Mouse (Mus musculus) ES-E14 (cell line): ENCODE data around the gene Ercc2. TPM values are rescaled to one million over a fixed set of nuclear protein-coding genes. Genes with fewer than 3 reads are reported as not detected.

Experiments
- DNase-seq: peaks from one replicate; pipeline ENCODE4 v3.0.0-alpha.2; 2013; ENCODE audit warnings: low read depth, low spot score
- H3K27ac ChIP-seq: 2 replicates; pipeline ENCODE4 v1.5.1; 2012; ENCODE audit warnings: low read depth, mild to moderate bottlenecking, low read length, moderate library complexity, mixed read lengths; ENCODE audit not compliant: poor library complexity, insufficient read depth, severe bottlenecking
- H3K36me3 ChIP-seq: 2 replicates; pipeline ENCODE4 v1.6.1; 2012; ENCODE audit warnings: mild to moderate bottlenecking, low read length, moderate library complexity, mixed read lengths; ENCODE audit not compliant: control insufficient read depth, poor library complexity, insufficient read depth, severe bottlenecking
- H3K4me1 ChIP-seq, 2 experiments: fragments of 150-350 bp in 1 of 2; sonication (generic) in 1 of 2; 2 replicates each; pipeline ENCODE4 v1.6.1; 2012; ENCODE audit warnings: low read length in 2 of 2, mild to moderate bottlenecking in 1 of 2, mixed read lengths in 1 of 2; ENCODE audit not compliant: control insufficient read depth in 2 of 2, insufficient read depth in 2 of 2, poor library complexity in 1 of 2
- H3K4me3 ChIP-seq, 2 experiments: fragments of 150-350 bp in 1 of 2; sonication (generic) in 1 of 2; 2 replicates each; pipeline ENCODE4 v1.5.1; 2012; ENCODE audit warnings: low read length in 2 of 2, low read depth in 1 of 2, mild to moderate bottlenecking in 1 of 2, mixed read lengths in 1 of 2; ENCODE audit not compliant: insufficient read depth in 1 of 2, poor library complexity in 1 of 2, severe bottlenecking in 1 of 2
- H3K9ac ChIP-seq: 2 replicates; pipeline ENCODE4 v1.6.1; 2012; ENCODE audit warnings: low read depth, mild to moderate bottlenecking, low read length, mixed read lengths; ENCODE audit not compliant: poor library complexity, insufficient read depth, severe bottlenecking
- H3K9me3 ChIP-seq: fragments of 150-350 bp; sonication (generic); 2 replicates; pipeline ENCODE4 v1.6.1; 2012; ENCODE audit warnings: low read depth, mild to moderate bottlenecking, low read length; ENCODE audit not compliant: control insufficient read depth, insufficient read depth
- CHD2 ChIP-seq: IDR thresholded peaks from 2 replicates; pipeline ENCODE4 v1.6.1; 2014; ENCODE audit warnings: mild to moderate bottlenecking, low read depth, low read length, inconsistent platforms
- HCFC1 ChIP-seq: IDR thresholded peaks from 2 replicates; pipeline ENCODE4 v1.6.1; 2012; ENCODE audit warnings: low read length, inconsistent platforms, borderline replicate concordance; ENCODE audit not compliant: insufficient read depth
- MAFK ChIP-seq: IDR thresholded peaks from 2 replicates; pipeline ENCODE4 v1.6.1; 2014; ENCODE audit warnings: mild to moderate bottlenecking, low read depth, low read length, inconsistent platforms; ENCODE audit not compliant: insufficient read depth
- ZC3H11A ChIP-seq: IDR thresholded peaks from 2 replicates; pipeline ENCODE4 v1.6.1; 2012; ENCODE audit warnings: low read depth, mild to moderate bottlenecking, inconsistent platforms, low read length, borderline replicate concordance
- ZNF384 ChIP-seq: IDR thresholded peaks from 2 replicates; pipeline ENCODE4 v1.6.1; 2012; ENCODE audit warnings: low read depth, low read length, inconsistent platforms
- in situ Hi-C, 2 experiments: fragments of 600-800 bp; cut with MboI; formaldehyde crosslinking; loops; one replicate each; pipeline ENCODE4 v1.15.1; 2025; ENCODE audit warnings: low sequenced_read_pairs in 2 of 2, inconsistent platforms in 1 of 2; ENCODE audit not compliant: unreplicated experiment in 2 of 2
- total RNA-seq: library from RNA; depleted of rRNA; stranded (reverse); fragments of 300-350 nt; gene quantifications from 2 replicates; pipeline ENCODE4 v1.2.3, GENCODE M21; 2012

The Ercc2 gene
- total RNA-seq, 1 experiment: 38.8 TPM

DNA sequence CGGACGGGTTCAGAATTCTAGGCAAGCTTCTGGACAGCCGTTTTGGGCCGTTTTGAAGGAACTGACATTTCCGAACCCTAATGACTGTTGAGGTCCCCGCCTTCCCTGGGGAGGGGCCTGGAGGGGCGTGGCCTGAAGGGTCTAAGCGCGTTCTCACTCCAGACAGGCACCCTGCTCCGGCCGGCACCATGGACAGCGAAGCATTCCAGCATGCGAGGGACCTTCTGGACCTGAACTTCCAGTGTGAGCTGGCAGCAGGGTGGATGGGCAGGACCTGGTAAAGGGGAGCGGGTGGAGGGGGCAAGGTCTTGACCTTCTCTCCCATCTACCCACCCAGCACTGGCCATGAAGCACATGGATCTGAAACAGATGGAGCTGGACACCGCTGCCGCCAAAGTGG lies 13.4 kb upstream of the Ercc2 start:
- no peak for DNase-seq
- H3K4me3 ChIP-seq: no peak overlapping the region
- in situ Hi-C loops: no loop called here

GRCm38 (mm10) chr7:19369823-19370425 lies 11.9 kb upstream of the Ercc2 start:
- TF ChIP-seq MAFK (no peak), ZNF384 (no peak), CHD2 (no peak), ZC3H11A (no peak), HCFC1 (no peak)
- Histone ChIP-seq H3K4me3 (peak overlapping the region; percentile 45 to 53; a peak in 3 of 4 replicates), H3K27ac (no peak overlapping the region), H3K9me3 (no peaks in the 10 kb centered on the region), H3K36me3 (no peaks in the 10 kb centered on the region), H3K4me1 (peaks cover 0 to 2% of the 10 kb centered on the region in 2 experiments; a peak in 1 of 4 replicates), H3K9ac (peak overlapping the region; percentile 33; the same call in 1 of the 2 replicates)
- DNase-seq: no peak
- in situ Hi-C loops: no loop called here

More for the DNA sequence above, 13.4 kb upstream of the Ercc2 start:
- no peak overlapping the region for H3K27ac ChIP-seq
- H3K9ac ChIP-seq: no peak overlapping the region
- H3K9me3 ChIP-seq: no peaks in the 10 kb centered on the region
- H3K36me3 ChIP-seq: no peaks in the 10 kb centered on the region
- TF ChIP-seq MAFK (no peak), ZNF384 (no peak), ZC3H11A (no peak), CHD2 (no peak), HCFC1 (no peak)
- peaks cover under 1 to 5% of the 10 kb centered on the region in 2 experiments; a peak in 2 of 4 replicates for H3K4me1 ChIP-seq

DNA sequence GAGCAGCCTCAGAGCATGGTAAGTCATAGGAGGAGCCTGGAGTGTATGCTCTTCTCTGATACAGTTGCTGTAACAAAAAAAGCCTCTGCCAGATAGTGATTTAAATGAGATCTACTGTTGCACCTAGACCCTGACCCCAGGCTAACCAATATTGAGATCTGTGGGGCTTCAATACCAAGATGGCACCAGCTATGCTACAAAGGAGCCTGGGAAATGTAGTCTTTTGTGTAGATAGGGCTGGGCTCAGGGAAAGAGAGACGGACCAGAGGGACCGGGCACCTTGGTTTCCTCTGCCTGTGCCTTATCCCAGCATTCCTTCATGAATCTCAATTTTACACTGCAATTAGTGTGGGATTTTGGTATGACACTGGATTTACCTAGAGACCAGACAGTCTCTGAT lies 8.4 kb upstream of the Ercc2 start:
- in situ Hi-C loops: no loop called here
- Histone ChIP-seq H3K36me3 (no peaks in the 10 kb centered on the region; the same call in 1 of the 2 replicates), H3K4me3 (no peak overlapping the region), H3K9ac (no peak overlapping the region), H3K4me1 (peaks cover 0 to 9% of the 10 kb centered on the region in 2 experiments; a peak in 1 of 4 replicates), H3K9me3 (no peaks in the 10 kb centered on the region), H3K27ac (no peak overlapping the region)
- TF ChIP-seq HCFC1 (peak; percentile 90), ZC3H11A (no peak)
- no peak for DNase-seq

GRCm38 (mm10) chr7:19375368-19375767 lies 6.4 kb upstream of the Ercc2 start:
- Histone ChIP-seq H3K27ac (no peak overlapping the region), H3K4me1 (peaks cover 0 to 7% of the 10 kb centered on the region in 2 experiments; a peak in 1 of 4 replicates), H3K4me3 (peak overlapping the region; percentile 36 to 69; a peak in 3 of 4 replicates), H3K36me3 (no peaks in the 10 kb centered on the region; the same call in 1 of the 2 replicates), H3K9me3 (no peaks in the 10 kb centered on the region), H3K9ac (peak overlapping the region; percentile 54; the same call in 1 of the 2 replicates)
- TF ChIP-seq ZC3H11A (no peak), MAFK (no peak), ZNF384 (no peak), CHD2 (no peak), HCFC1 (no peak)
- DNase-seq: no peak
- in situ Hi-C loops: no loop called here

DNA sequence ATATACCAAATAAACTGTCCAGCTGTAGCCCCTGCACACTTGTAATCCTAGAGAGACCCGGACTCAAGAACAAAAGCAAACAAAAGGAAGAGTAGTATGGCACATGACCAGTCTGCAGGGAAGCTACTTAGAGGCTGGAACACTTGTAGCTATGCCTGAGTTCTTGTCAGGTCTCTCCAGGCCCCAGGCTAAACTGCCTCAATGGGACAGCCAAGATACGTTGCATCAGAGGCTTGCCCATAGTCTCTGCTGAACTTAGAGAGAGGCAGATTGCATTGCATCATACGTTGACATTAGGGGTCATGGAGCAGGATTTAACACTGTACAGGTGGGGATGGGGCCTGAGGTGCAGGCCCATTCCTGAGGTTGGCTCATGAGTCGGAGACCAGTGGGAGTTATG lies 5.8 kb upstream of the Ercc2 start:
- Histone ChIP-seq H3K36me3 (no peaks in the 10 kb centered on the region; the same call in 1 of the 2 replicates), H3K4me1 (peaks cover 0 to 7% of the 10 kb centered on the region in 2 experiments; a peak in 1 of 4 replicates), H3K4me3 (no peak overlapping the region; a peak in 1 of 4 replicates), H3K27ac (no peak overlapping the region), H3K9me3 (no peaks in the 10 kb centered on the region), H3K9ac (no peak overlapping the region)
- in situ Hi-C loops: no loop called here
- TF ChIP-seq ZC3H11A (no peak), HCFC1 (no peak), ZNF384 (no peak), CHD2 (no peak), MAFK (no peak)
- DNase-seq: no peak
